Mouse (Mus musculus) splenic B cell, adult 2 months (primary cell): Measurements from ENCODE around the gene Kbtbd7.

Experiments used
- DNase-seq: peaks from one replicate; pipeline ENCODE4 v3.0.0-alpha.2; 2011; ENCODE audit warnings: low read depth, low spot score
- H3K27me3 ChIP-seq: 2 replicates; pipeline ENCODE4 v1.6.1; 2012; ENCODE audit warnings: mild to moderate bottlenecking, low read length, moderate library complexity, mixed read lengths; ENCODE audit not compliant: control insufficient read depth, poor library complexity, insufficient read depth, severe bottlenecking
- H3K36me3 ChIP-seq: 2 replicates; pipeline ENCODE4 v1.6.1; 2012; ENCODE audit warnings: mild to moderate bottlenecking, low read length, moderate library complexity, mixed read lengths; ENCODE audit not compliant: control insufficient read depth, poor library complexity, insufficient read depth, severe bottlenecking

Kbtbd7 gene

DNA sequence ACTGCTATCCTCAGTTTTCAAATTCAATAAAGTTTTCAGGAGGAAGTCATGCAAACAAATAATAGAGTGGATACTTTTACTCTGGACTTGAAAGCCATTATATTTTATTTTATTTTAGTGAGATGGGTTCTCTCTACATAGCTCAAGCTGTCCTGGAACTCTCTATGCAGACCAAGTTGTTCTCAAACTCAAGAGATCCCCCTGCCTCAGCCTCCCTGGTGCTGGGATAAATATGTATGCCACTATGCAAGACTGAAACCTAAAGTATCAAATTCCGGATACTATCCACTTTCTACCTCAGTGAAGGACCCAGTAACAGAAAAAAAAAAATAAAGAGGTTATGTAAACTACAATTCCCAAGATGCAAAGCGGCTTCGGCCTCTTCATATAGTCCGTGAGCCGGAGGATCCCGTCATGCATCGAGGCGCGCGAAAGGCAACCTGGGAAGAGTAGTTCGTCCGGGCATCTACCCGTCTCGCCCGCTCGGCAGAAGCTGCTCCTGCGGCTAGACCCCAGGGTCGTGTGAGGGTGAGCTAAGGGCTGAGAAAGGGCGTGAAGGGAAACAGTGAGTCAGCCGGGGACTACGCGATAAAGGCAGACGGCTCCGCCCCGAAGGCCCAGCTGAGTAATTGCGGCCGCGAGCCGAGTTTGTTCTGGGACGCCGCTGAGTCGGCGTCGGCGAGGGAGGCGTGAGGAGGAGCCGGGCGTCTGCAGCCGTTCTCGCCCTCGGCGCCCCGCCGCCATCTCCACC is at the start of gene Kbtbd7:
Gene Kbtbd7, plus strand, starts transcription at position 533 of the 751 bp plus-strand sequence.
- peak; percentile 96 for DNase-seq
- Histone ChIP-seq H3K36me3 (no peaks in the 10 kb centered on the region), H3K27me3 (no peaks in the 10 kb centered on the region)

- peaks cover 9% of the 10 kb centered on the region for H3K36me3 ChIP-seq
- no peaks in the 10 kb centered on the region for H3K27me3 ChIP-seq
- DNase-seq, result no peak
Observed at GRCm38 (mm10) chr14:79377041-79377440, 49.3 kb upstream of the Kbtbd7 start.

DNA sequence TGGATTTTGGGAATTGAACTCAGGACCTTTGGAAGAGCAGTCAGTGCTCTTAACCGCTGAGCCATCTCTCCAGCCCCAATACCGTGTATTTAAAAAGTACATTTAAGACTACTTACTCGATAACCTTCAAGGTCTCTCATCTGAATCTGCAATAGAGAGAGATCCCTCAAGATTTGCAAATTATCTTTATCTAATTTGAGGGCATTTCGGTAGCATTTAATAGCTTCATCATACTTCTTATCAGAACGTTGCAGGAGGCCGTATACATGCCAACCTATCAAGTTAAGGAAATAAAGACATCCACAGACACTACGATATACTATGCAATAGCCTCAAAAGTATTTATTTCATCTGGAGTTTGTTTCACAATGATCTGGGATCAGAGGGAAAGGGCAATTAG is 43.2 kb upstream of the Kbtbd7 start:
- DNase-seq, result no peak
- Histone ChIP-seq H3K36me3 (0 out of 2 replicates have a peak, but pooled peaks cover 2% of the 10 kb centered on the region), H3K27me3 (no peaks in the 10 kb centered on the region)

DNA sequence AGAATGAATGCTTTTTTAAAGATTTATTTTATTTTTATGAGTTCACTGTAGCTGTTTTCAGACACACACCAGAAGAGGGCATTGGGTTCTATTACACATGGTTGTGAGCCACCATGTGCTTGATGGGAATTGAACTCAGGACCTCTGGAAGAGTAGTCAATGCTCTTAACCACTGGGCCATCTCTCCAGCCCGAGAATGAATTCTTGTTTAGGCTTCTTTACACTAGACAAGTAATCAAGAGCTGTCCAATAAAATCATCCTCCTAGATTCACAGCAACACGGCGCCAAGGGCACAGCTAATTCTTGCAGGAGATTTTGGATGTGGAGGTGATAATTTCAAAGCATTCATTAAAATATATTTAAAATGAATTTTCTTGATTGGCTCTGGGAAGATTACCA is 38.0 kb upstream of the Kbtbd7 start:
- Histone ChIP-seq H3K27me3 (no peaks in the 10 kb centered on the region), H3K36me3 (no peaks in the 10 kb centered on the region)
- no peak for DNase-seq

- Histone ChIP-seq H3K36me3 (no peaks in the 10 kb centered on the region), H3K27me3 (no peaks in the 10 kb centered on the region)
- peak; percentile 13 for DNase-seq
Observed at GRCm38 (mm10) chr14:79389438-79390264, 36.7 kb upstream of the Kbtbd7 start.

GRCm38 (mm10) chr14:79390265-79390926 is 35.9 kb upstream of the Kbtbd7 start, which contains the start of gene Naa16:
Gene Naa16 (minus strand): TSS chr14:79390778.
- Histone ChIP-seq H3K36me3 (no peaks in the 10 kb centered on the region), H3K27me3 (no peaks in the 10 kb centered on the region)
- DNase-seq, result peak; percentile 96

DNA sequence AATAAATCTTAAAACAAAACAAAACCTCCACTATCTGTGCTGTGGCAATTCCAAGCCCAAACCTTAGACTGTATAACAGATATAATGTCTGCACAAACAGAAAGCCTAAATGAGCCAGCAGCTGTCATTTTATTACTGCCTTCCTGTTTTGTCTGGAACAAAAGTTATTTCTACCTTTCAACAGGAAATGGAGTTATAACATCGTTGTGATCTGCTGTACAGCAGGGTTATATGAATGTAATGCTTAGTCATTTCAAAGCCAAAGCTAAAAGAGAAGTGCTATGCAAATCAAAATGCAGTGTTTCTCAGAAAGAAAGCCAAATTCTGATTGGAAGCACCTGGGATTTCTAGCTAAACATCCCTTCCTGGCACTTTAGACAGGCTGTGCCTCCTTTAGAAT is 33.0 kb upstream of the Kbtbd7 start:
- DNase-seq, result peak; percentile 15
- no peaks in the 10 kb centered on the region for H3K27me3 ChIP-seq
- H3K36me3 ChIP-seq, result no peaks in the 10 kb centered on the region

GRCm38 (mm10) chr14:79394564-79394963 is 31.7 kb upstream of the Kbtbd7 start:
- Histone ChIP-seq H3K36me3 (no peaks in the 10 kb centered on the region), H3K27me3 (no peaks in the 10 kb centered on the region)
- DNase-seq, result peak; percentile 85

- no peaks in the 10 kb centered on the region for H3K27me3 ChIP-seq
- H3K36me3 ChIP-seq, result peaks cover 2% of the 10 kb centered on the region; the same call in 1 of the 2 replicates
- peak; percentile 77 for DNase-seq
Observed at GRCm38 (mm10) chr14:79397321-79398122, 28.8 kb upstream of the Kbtbd7 start, which contains the start of gene Mtrf1. Gene Mtrf1 (plus strand): TSS chr14:79397772.

DNA sequence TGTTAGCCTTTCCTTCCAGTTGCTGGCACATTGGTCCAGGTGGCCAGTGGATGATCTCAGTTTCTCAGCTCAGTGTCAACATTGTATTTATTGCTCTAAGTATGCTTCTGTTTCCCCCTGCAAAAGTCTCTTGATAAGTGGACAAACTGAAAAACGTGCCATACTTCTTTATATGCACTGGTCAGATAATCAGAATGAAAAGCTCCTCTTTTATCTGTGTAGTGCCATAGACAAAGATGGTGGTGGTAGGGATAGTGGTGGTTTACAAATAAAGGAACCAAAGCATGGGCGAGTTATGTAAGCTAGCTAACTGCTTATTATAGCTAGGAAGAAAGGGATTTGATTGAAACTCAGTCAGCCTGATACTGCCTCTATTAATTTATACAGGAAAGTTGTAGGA is 18.7 kb upstream of the Kbtbd7 start:
- Histone ChIP-seq H3K27me3 (0 out of 2 replicates have a peak, but pooled peaks cover 2% of the 10 kb centered on the region), H3K36me3 (no peaks in the 10 kb centered on the region)
- no peak for DNase-seq

DNA sequence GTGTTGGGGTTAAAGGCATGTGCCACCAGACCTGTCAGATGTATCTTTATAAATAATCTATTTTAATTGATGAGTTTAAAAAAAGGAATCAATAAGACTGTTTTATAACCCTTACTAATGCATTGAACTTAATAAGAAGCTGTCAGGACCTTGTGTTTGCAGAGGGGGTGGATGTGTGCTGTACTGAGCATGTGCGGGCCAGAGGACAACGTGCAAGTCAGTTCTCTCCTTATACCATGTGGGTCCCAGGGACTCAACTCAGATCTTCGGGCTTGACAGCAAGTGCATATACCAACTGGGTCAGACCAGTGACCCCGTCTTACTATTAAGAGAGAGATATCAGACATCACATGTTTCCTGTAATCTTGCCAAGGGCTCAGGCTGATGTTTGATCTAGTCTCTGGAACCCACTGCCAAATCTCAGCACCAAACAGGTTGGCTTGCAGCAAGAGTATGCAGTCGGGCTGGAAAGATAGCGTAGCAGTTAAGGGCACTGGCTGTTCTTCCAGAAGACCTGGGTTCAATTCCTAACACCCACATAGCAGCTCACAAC is 17.0 kb upstream of the Kbtbd7 start:
- 0 out of 2 replicates have a peak, but pooled peaks cover 2% of the 10 kb centered on the region for H3K27me3 ChIP-seq
- no peaks in the 10 kb centered on the region; the same call in 1 of the 2 replicates for H3K36me3 ChIP-seq
- no peak for DNase-seq

DNA sequence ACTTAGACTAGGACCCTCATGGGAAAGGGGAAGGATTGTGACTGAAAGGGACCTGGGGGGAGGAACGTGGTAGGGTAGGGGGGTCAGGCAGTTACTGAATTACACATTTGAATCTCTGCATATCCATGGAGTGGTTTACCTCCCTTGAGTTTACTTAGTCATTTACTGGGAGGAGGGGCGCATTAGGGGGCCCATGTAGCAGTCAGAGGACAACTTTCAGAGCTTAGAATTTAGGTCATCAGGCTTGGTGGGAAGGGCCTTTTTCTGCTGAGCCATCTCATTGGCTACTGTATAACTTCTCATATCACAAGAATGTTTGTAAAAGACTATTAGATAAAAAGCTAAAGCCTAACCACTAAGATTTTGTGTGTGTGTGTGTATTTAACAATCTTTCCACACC is 15.6 kb upstream of the Kbtbd7 start:
- Histone ChIP-seq H3K27me3 (0 out of 2 replicates have a peak, but pooled peaks cover 2% of the 10 kb centered on the region), H3K36me3 (no peaks in the 10 kb centered on the region; the same call in 1 of the 2 replicates)
- DNase-seq, result no peak

- DNase-seq, result no peak
- H3K27me3 ChIP-seq, result no peaks in the 10 kb centered on the region
- H3K36me3 ChIP-seq, result no peaks in the 10 kb centered on the region; the same call in 1 of the 2 replicates
Observed at GRCm38 (mm10) chr14:79413121-79413520, 13.2 kb upstream of the Kbtbd7 start.
